Mouse (Mus musculus): ENCODE data around the gene Rab4b. TPM values are rescaled to one million over a fixed set of nuclear protein-coding genes. Genes with fewer than 3 reads are reported as not detected.
A peak's percentile ranks its signal among the peaks of the same experiment; 100 is the strongest.

Rab4b gene
- total RNA-seq, 1 experiment from 2014 or later: 19.0 TPM

GRCm38 (mm10) chr7:27164112-27164947, 14.4 kb downstream of the Rab4b start:
- ATAC-seq (replicated peaks; ENCODE audit: insufficient number of reproducible peaks, low FRiP score, low TSS enrichment, poor library complexity, severe bottlenecking): no peak

GRCm38 (mm10) chr7:27163450-27163805, 15.3 kb downstream of the Rab4b start:
- ATAC-seq (replicated peaks; ENCODE audit: insufficient number of reproducible peaks, low FRiP score, low TSS enrichment, poor library complexity, severe bottlenecking): no peak

- ATAC-seq (replicated peaks; ENCODE audit: insufficient number of reproducible peaks, low FRiP score, low TSS enrichment, poor library complexity, severe bottlenecking): no peak
These were observed 15.8 kb downstream of the Rab4b start for GRCm38 (mm10) chr7:27162780-27163449.

GRCm38 (mm10) chr7:27161744-27162143, 17.0 kb downstream of the Rab4b start:
- no peak for ATAC-seq (replicated peaks; ENCODE audit: insufficient number of reproducible peaks, low FRiP score, low TSS enrichment, poor library complexity, severe bottlenecking)

- ATAC-seq (replicated peaks; ENCODE audit: insufficient number of reproducible peaks, low FRiP score, low TSS enrichment, poor library complexity, severe bottlenecking): no peak
These were observed 17.8 kb downstream of the Rab4b start for GRCm38 (mm10) chr7:27160921-27161320.

GRCm38 (mm10) chr7:27159882-27160281, 18.8 kb downstream of the Rab4b start:
- ATAC-seq (replicated peaks; ENCODE audit: insufficient number of reproducible peaks, low FRiP score, low TSS enrichment, poor library complexity, severe bottlenecking): peak; percentile 62

GRCm38 (mm10) chr7:27159256-27159655, 19.4 kb downstream of the Rab4b start:
- no peak for ATAC-seq (replicated peaks; ENCODE audit: insufficient number of reproducible peaks, low FRiP score, low TSS enrichment, poor library complexity, severe bottlenecking)

- ATAC-seq (replicated peaks; ENCODE audit: insufficient number of reproducible peaks, low FRiP score, low TSS enrichment, poor library complexity, severe bottlenecking): no peak
These were observed 20.5 kb downstream of the Rab4b start for GRCm38 (mm10) chr7:27158171-27158570.

- no peak for ATAC-seq (replicated peaks; ENCODE audit: insufficient number of reproducible peaks, low FRiP score, low TSS enrichment, poor library complexity, severe bottlenecking)
These were observed 22.7 kb downstream of the Rab4b start for GRCm38 (mm10) chr7:27156005-27156404.

GRCm38 (mm10) chr7:27153205-27153764, 25.4 kb downstream of the Rab4b start, which contains the start of gene Cyp2t4:
Gene Cyp2t4, plus strand, starts transcription at chr7:27153714.
- no peak; the same call in 1 of the 2 replicates for ATAC-seq (replicated peaks; ENCODE audit: insufficient number of reproducible peaks, low FRiP score, low TSS enrichment, poor library complexity, severe bottlenecking)

- ATAC-seq (replicated peaks; ENCODE audit: insufficient number of reproducible peaks, low FRiP score, low TSS enrichment, poor library complexity, severe bottlenecking): no peak
These were observed 42.2 kb downstream of the Rab4b start for GRCm38 (mm10) chr7:27136410-27136996.

- ATAC-seq (replicated peaks; ENCODE audit: insufficient number of reproducible peaks, low FRiP score, low TSS enrichment, poor library complexity, severe bottlenecking): no peak
These were observed 44.9 kb downstream of the Rab4b start for GRCm38 (mm10) chr7:27133757-27134156.

- ATAC-seq (replicated peaks; ENCODE audit: insufficient number of reproducible peaks, low FRiP score, low TSS enrichment, poor library complexity, severe bottlenecking): no peak
These were observed 45.5 kb downstream of the Rab4b start for GRCm38 (mm10) chr7:27133156-27133555.

GRCm38 (mm10) chr7:27132588-27132987, 46.1 kb downstream of the Rab4b start:
- no peak for ATAC-seq (replicated peaks; ENCODE audit: insufficient number of reproducible peaks, low FRiP score, low TSS enrichment, poor library complexity, severe bottlenecking)

- no peak for ATAC-seq (replicated peaks; ENCODE audit: insufficient number of reproducible peaks, low FRiP score, low TSS enrichment, poor library complexity, severe bottlenecking)
These were observed 47.3 kb downstream of the Rab4b start for GRCm38 (mm10) chr7:27131387-27131786.

GRCm38 (mm10) chr7:27130521-27131370, 48.0 kb downstream of the Rab4b start:
- no peak for ATAC-seq (replicated peaks; ENCODE audit: insufficient number of reproducible peaks, low FRiP score, low TSS enrichment, poor library complexity, severe bottlenecking)

- no peak for ATAC-seq (replicated peaks; ENCODE audit: insufficient number of reproducible peaks, low FRiP score, low TSS enrichment, poor library complexity, severe bottlenecking)
These were observed 48.9 kb downstream of the Rab4b start for GRCm38 (mm10) chr7:27129811-27130210.

GRCm38 (mm10) chr7:27128946-27129345, 49.8 kb downstream of the Rab4b start:
- no peak for ATAC-seq (replicated peaks; ENCODE audit: insufficient number of reproducible peaks, low FRiP score, low TSS enrichment, poor library complexity, severe bottlenecking)

- ATAC-seq (replicated peaks; ENCODE audit: insufficient number of reproducible peaks, low FRiP score, low TSS enrichment, poor library complexity, severe bottlenecking): no peak
These were observed 50.5 kb downstream of the Rab4b start for GRCm38 (mm10) chr7:27128162-27128561.

Measured in monocyte, adult 5-6 weeks (primary cell).